Mouse (Mus musculus) olfactory bulb, adult 2 months (tissue): ENCODE results near the gene 1520401A03Rik.

Experiments
- CTCF ChIP-seq: fragments of 200-500 bp; IDR thresholded peaks from 2 replicates; pipeline ENCODE4 v1.5.1; 2012; ENCODE audit warnings: low read depth, mild to moderate bottlenecking, low read length, moderate library complexity; ENCODE audit not compliant: insufficient read depth
- POLR2A ChIP-seq: fragments of 200-500 bp; IDR thresholded peaks from 2 replicates; pipeline ENCODE4 v1.6.1; 2012; ENCODE audit warnings: mild to moderate bottlenecking, low read depth, low read length, moderate library complexity; ENCODE audit not compliant: insufficient read depth

GRCm38 (mm10) chr17:23748631-23749391 lies 26.2 kb upstream of the 1520401A03Rik start:
- TF ChIP-seq CTCF (no peak), POLR2A (no peak)
